Mouse (Mus musculus): ENCODE results near the gene Gtpbp1.

DNA sequence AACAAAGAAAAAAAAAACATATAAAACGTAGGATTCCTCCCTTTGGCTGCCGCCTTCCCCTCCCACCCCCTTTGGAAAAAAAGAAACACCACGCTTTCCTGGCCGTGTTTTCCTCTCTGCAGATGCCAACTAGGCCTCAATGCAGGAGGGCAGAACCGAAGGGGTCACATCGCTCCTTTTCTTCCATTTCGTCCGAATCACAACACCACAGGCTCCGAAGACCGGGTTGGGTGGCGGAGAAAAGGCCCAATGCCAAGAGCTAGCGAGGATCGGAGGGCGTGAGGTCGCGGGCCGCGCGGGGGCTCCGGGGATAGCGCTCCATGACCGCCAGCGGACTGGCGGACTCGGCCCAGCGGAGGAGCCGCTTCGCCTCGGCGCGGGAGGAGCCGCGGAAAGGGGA lies 3.5 kb upstream of the Gtpbp1 start:
- TF ChIP-seq SRF (IDR thresholded peaks at IDR 0.05; ENCODE audit: control insufficient read depth, insufficient read length, low read depth) = no peak
- TF ChIP-seq POLR2A (IDR thresholded peaks at IDR 0.05; ENCODE audit: insufficient read length, low read depth) = no peak
- no peak for TF ChIP-seq MAX (IDR thresholded peaks at IDR 0.05; ENCODE audit: low read depth)
- no peak for TF ChIP-seq MYOD1 (IDR thresholded peaks at IDR 0.05; ENCODE audit: control insufficient read depth in 1 of 3, insufficient read length in 2 of 3, low read depth in 2 of 3)
- no peak for TF ChIP-seq CEBPB (IDR thresholded peaks at IDR 0.05; ENCODE audit: insufficient read depth, poor library complexity, severe bottlenecking)
- no peak for TF ChIP-seq POLR2AphosphoS2 (IDR thresholded peaks at IDR 0.05; ENCODE audit: insufficient read length, low read depth)
- no peak for TF ChIP-seq TCF12 (IDR thresholded peaks at IDR 0.05; ENCODE audit: insufficient read depth, poor library complexity, severe bottlenecking)
- no peak for TF ChIP-seq E2F4 (IDR thresholded peaks at IDR 0.05; ENCODE audit: insufficient read depth)
- TF ChIP-seq MYOG (IDR thresholded peaks at IDR 0.05; ENCODE audit: control insufficient read depth in 1 of 3, insufficient read depth in 1 of 3, insufficient read length in 2 of 3, low read depth in 2 of 3) = no peak
- TF ChIP-seq TCF3 (IDR thresholded peaks at IDR 0.05; ENCODE audit: insufficient read length, low read depth) = no peak
- TF ChIP-seq USF1 (IDR thresholded peaks at IDR 0.05; ENCODE audit: low read depth) = no peak
